Mouse (Mus musculus) mesoderm, embryonic 11.5 days (tissue): ENCODE data around the gene Kpna7.
"Not testable (repeated sequence)": the region's sequence is repeated elsewhere in the genome, so short reads cannot be mapped to it uniquely, and the experiment has no call there.

ENCODE experiments used
- DNase-seq: peaks from one replicate; pipeline ENCODE4 v3.0.0-alpha.2; 2012; ENCODE audit warnings: low read depth, low spot score

The Kpna7 gene

GRCm38 (mm10) chr5:145083632-145084451, at the start of gene Kpna7, which contains the start of gene Arpc1a:
Gene Kpna7, minus strand, starts transcription at chr5:145084030.
Gene Arpc1a, plus strand, starts transcription at chr5:145083830.
- DNase-seq: peak; percentile 97

- DNase-seq: not testable (repeated sequence)
Measured at GRCm38 (mm10) chr5:145133275-145133674, 49.4 kb upstream of the Kpna7 start.

- no peak for DNase-seq
Measured at GRCm38 (mm10) chr5:145130995-145131394, 47.2 kb upstream of the Kpna7 start.

GRCm38 (mm10) chr5:145130191-145130590, 46.4 kb upstream of the Kpna7 start:
- no peak for DNase-seq

GRCm38 (mm10) chr5:145129773-145130172, 45.9 kb upstream of the Kpna7 start:
- DNase-seq: not testable (repeated sequence)

- DNase-seq: no peak
Measured at GRCm38 (mm10) chr5:145129124-145129523, 45.3 kb upstream of the Kpna7 start.

GRCm38 (mm10) chr5:145126580-145126979, 42.8 kb upstream of the Kpna7 start:
- DNase-seq: no peak

GRCm38 (mm10) chr5:145123396-145123795, 39.6 kb upstream of the Kpna7 start:
- no peak for DNase-seq

- no peak for DNase-seq
Measured at GRCm38 (mm10) chr5:145120921-145121320, 37.1 kb upstream of the Kpna7 start.

- DNase-seq: no peak
Measured at GRCm38 (mm10) chr5:145119385-145119784, 35.6 kb upstream of the Kpna7 start.

- DNase-seq: no peak
Measured at GRCm38 (mm10) chr5:145118461-145118860, 34.6 kb upstream of the Kpna7 start.

GRCm38 (mm10) chr5:145118005-145118404, 34.2 kb upstream of the Kpna7 start:
- DNase-seq: no peak

GRCm38 (mm10) chr5:145116916-145117315, 33.1 kb upstream of the Kpna7 start:
- DNase-seq: peak; percentile 67

- DNase-seq: no peak
Measured at GRCm38 (mm10) chr5:145116316-145116715, 32.5 kb upstream of the Kpna7 start.

GRCm38 (mm10) chr5:145115736-145116135, 31.9 kb upstream of the Kpna7 start:
- no peak for DNase-seq

GRCm38 (mm10) chr5:145114606-145115473, 31.0 kb upstream of the Kpna7 start:
- DNase-seq: no peak

GRCm38 (mm10) chr5:145114071-145114605, 30.3 kb upstream of the Kpna7 start, which contains the start of gene Arpc1b:
Gene Arpc1b, plus strand, starts transcription at chr5:145114215.
- peak; percentile 54 for DNase-seq

- DNase-seq: no peak
Measured at GRCm38 (mm10) chr5:145113416-145113815, 29.6 kb upstream of the Kpna7 start.

- no peak for DNase-seq
Measured at GRCm38 (mm10) chr5:145112566-145112965, 28.7 kb upstream of the Kpna7 start.

GRCm38 (mm10) chr5:145110401-145110800, 26.6 kb upstream of the Kpna7 start:
- DNase-seq: no peak

GRCm38 (mm10) chr5:145105694-145106275, 22.0 kb upstream of the Kpna7 start:
- DNase-seq: no peak

GRCm38 (mm10) chr5:145104328-145104727, 20.5 kb upstream of the Kpna7 start:
- peak; percentile 43 for DNase-seq
